Mouse (Mus musculus) C2C12 (cell line): Measurements from ENCODE around the gene Tbc1d19.

ENCODE experiments used
- CTCF ChIP-seq: IDR thresholded peaks from one replicate; pipeline ENCODE4 v1.5.1; 2011; ENCODE audit not compliant: control insufficient read depth, insufficient read depth, insufficient read length
- FOSL1 ChIP-seq: IDR thresholded peaks from one replicate; pipeline ENCODE4 v1.8.0; 2011; ENCODE audit warnings: mild to moderate bottlenecking, low read length; ENCODE audit not compliant: poor library complexity, insufficient read depth, severe bottlenecking
- MYOD1 ChIP-seq: IDR thresholded peaks from one replicate; pipeline ENCODE4 v1.6.1; 2011; ENCODE audit warnings: low read depth; ENCODE audit not compliant: control insufficient read depth, insufficient read length
- MYOG ChIP-seq: IDR thresholded peaks from one replicate; pipeline ENCODE4 v1.6.1; 2011; ENCODE audit not compliant: control insufficient read depth, insufficient read length; ENCODE audit errors: extremely low read depth
- USF1 ChIP-seq: IDR thresholded peaks from one replicate; pipeline ENCODE4 v1.6.1; 2011; ENCODE audit warnings: low read depth, mild to moderate bottlenecking, control low read depth, moderate library complexity

DNA sequence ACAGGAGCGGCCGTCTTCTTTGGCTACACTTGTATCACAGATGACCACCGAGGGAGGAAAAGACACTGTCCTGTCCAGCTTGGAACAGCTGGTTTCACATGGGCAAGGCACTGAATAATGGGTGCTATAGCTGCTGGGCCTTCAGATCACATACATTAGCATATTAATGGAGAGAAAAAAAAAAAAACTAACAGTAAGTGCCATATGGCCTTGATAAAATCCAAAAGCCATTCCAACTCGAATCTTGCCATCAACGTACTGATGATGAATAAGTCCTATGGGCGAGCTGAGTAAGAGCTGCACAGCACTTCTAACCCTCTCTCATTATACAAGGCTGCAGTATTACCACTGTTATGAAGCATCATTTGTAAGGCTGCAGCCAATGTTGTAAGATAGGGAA lies 45.2 kb downstream of the Tbc1d19 start:
- TF ChIP-seq CTCF (no peak), MYOG (no peak), MYOD1 (no peak), FOSL1 (no peak), USF1 (no peak)
